Mouse (Mus musculus) ES-E14 (cell line): Measurements from ENCODE around the gene Tmem30a.

Source experiments
- CHD2 ChIP-seq: IDR thresholded peaks from 2 replicates; pipeline ENCODE4 v1.6.1; 2014; ENCODE audit warnings: mild to moderate bottlenecking, low read depth, low read length, inconsistent platforms
- HCFC1 ChIP-seq: IDR thresholded peaks from 2 replicates; pipeline ENCODE4 v1.6.1; 2012; ENCODE audit warnings: low read length, inconsistent platforms, borderline replicate concordance; ENCODE audit not compliant: insufficient read depth
- MAFK ChIP-seq: IDR thresholded peaks from 2 replicates; pipeline ENCODE4 v1.6.1; 2014; ENCODE audit warnings: mild to moderate bottlenecking, low read depth, low read length, inconsistent platforms; ENCODE audit not compliant: insufficient read depth
- ZC3H11A ChIP-seq: IDR thresholded peaks from 2 replicates; pipeline ENCODE4 v1.6.1; 2012; ENCODE audit warnings: low read depth, mild to moderate bottlenecking, inconsistent platforms, low read length, borderline replicate concordance
- ZNF384 ChIP-seq: IDR thresholded peaks from 2 replicates; pipeline ENCODE4 v1.6.1; 2012; ENCODE audit warnings: low read depth, low read length, inconsistent platforms

GRCm38 (mm10) chr9:79823438-79823837 is 30.1 kb upstream of the Tmem30a start:
- TF ChIP-seq HCFC1 (no peak), CHD2 (no peak), ZNF384 (no peak), ZC3H11A (no peak), MAFK (no peak)
